Mouse (Mus musculus) erythroblast, embryonic 14.5 days (primary cell): ENCODE results near the gene Ect2l.

ENCODE experiments used
- GATA1 ChIP-seq: IDR thresholded peaks from 2 replicates; pipeline ENCODE4 v1.6.1; 2012; ENCODE audit warnings: low read length, inconsistent platforms, mixed read lengths
- TAL1 ChIP-seq: IDR thresholded peaks from 3 replicates; pipeline ENCODE4 v1.6.1; 2012; ENCODE audit warnings: low read length, inconsistent platforms, mixed read lengths

- TF ChIP-seq GATA1 (no peak), TAL1 (no peak)
Measured at GRCm38 (mm10) chr10:18102166-18102565, 108.5 kb downstream of the Ect2l start.
